Mouse (Mus musculus): Measurements from ENCODE around the gene Zbtb7b. TPM values are rescaled to one million over a fixed set of nuclear protein-coding genes. Genes with fewer than 3 reads are reported as not detected.

Zbtb7b gene
- total and polyA plus RNA-seq, 3 experiments: 11.9 to 34.2 (median 27.6) TPM

GRCm38 (mm10) chr3:89393605-89394004 is 971 bp downstream of the Zbtb7b start:
- Histone ChIP-seq H3K36me3 (replicated peaks in 1 of 2; ENCODE audit: control insufficient read depth in 1 of 2, insufficient read depth in 1 of 2, low read length in 1 of 2) (peaks cover 0 to 6% of the 10 kb centered on the region in 2 experiments), H3K9ac (ENCODE audit: insufficient read depth, low read depth) (peak overlapping the region; percentile 55), H3K27ac (ENCODE audit: insufficient read depth, low read depth) (peak overlapping the region; percentile 96), H3K27me3 (replicated peaks) (no peaks in the 10 kb centered on the region), H3K79me2 (replicated peaks; ENCODE audit: control insufficient read depth, extremely low read depth, insufficient read depth, poor library complexity, severe bottlenecking) (peaks cover 9% of the 10 kb centered on the region; the same call in 1 of the 2 replicates), H3K4me1 (ENCODE audit: control insufficient read depth in 1 of 2, insufficient read depth in 2 of 2) (peaks cover under 1 to 46% of the 10 kb centered on the region in 2 experiments; a peak in 3 of 4 replicates), H3K4me2 (ENCODE audit: insufficient read depth, low read depth, poor library complexity, severe bottlenecking) (peak overlapping the region; percentile 94), H3K4me3 (replicated peaks in 1 of 3; ENCODE audit: low read depth in 2 of 3, low read length in 2 of 3, poor library complexity in 1 of 3) (peak overlapping the region; percentile 54 to 81 (median 71)), H3K9me3 (replicated peaks; ENCODE audit: low read length) (no peaks in the 10 kb centered on the region)
- peak; percentile 96 for DNase-seq (ENCODE audit: extremely low read depth)
- TF ChIP-seq IRF4 (IDR thresholded peaks at IDR 0.05; ENCODE audit: low read depth, low read length) (no peak; the same call in 1 of the 2 replicates), RAD21 (IDR thresholded peaks at IDR 0.05; ENCODE audit: low read depth, low read length) (no peak), GABPA (IDR thresholded peaks at IDR 0.05; ENCODE audit: insufficient replicate concordance, low read depth, low read length) (no peak), MAX (IDR thresholded peaks at IDR 0.05; ENCODE audit: low read length) (0 out of 2 replicates have a peak, but pooled peaks have one; percentile 8), NRF1 (IDR thresholded peaks at IDR 0.05; ENCODE audit: low read depth, low read length) (peak; percentile 29; the same call in 1 of the 2 replicates), MYC (IDR thresholded peaks at IDR 0.05; ENCODE audit: low read depth, low read length) (no peak), RCOR1 (conservative IDR thresholded peaks at IDR 0.05; ENCODE audit: low read depth, low read length) (no peak), TCF12 (IDR thresholded peaks at IDR 0.05; ENCODE audit: low read depth, low read length) (peak; percentile 61; the same call in 1 of the 2 replicates), CHD1 (IDR thresholded peaks at IDR 0.05; ENCODE audit: low read depth, low read length) (no peak), EP300 (IDR thresholded peaks at IDR 0.05; ENCODE audit: low read length) (no peak), USF2 (conservative IDR thresholded peaks at IDR 0.05; ENCODE audit: low read depth, low read length) (no peak), BHLHE40 (IDR thresholded peaks at IDR 0.05; ENCODE audit: low read depth, low read length) (peak; percentile 83), CTCF (conservative IDR thresholded peaks at IDR 0.05 in 1 of 2, IDR thresholded peaks at IDR 0.05 in 1 of 2; ENCODE audit: low read depth in 2 of 2, low read length in 2 of 2) (no peak), MAZ (IDR thresholded peaks at IDR 0.05; ENCODE audit: low read depth, low read length) (peak; percentile 66), NELFE (IDR thresholded peaks at IDR 0.05; ENCODE audit: low read depth, low read length) (peak; percentile 31; the same call in 1 of the 2 replicates), KAT2A (IDR thresholded peaks at IDR 0.05; ENCODE audit: insufficient replicate concordance, low read length) (no peak), POLR2A (IDR thresholded peaks at IDR 0.05; ENCODE audit: low read depth, low read length) (peak; percentile 75), HCFC1 (IDR thresholded peaks at IDR 0.05; ENCODE audit: low read depth, low read length) (0 out of 2 replicates have a peak, but pooled peaks have one; percentile 44), POLR2AphosphoS2 (IDR thresholded peaks at IDR 0.05; ENCODE audit: low read depth, low read length) (no peak), UBTF (IDR thresholded peaks at IDR 0.05; ENCODE audit: low read depth, low read length) (no peak), CHD2 (IDR thresholded peaks at IDR 0.05; ENCODE audit: low read length) (peak; percentile 68; the same call in 1 of the 2 replicates), ZMIZ1 (IDR thresholded peaks at IDR 0.05; ENCODE audit: low read depth, low read length) (peak; percentile 33; the same call in 1 of the 2 replicates), JUND (conservative IDR thresholded peaks at IDR 0.05; ENCODE audit: low read depth, low read length) (no peak), MXI1 (IDR thresholded peaks at IDR 0.05; ENCODE audit: low read depth, low read length) (0 out of 2 replicates have a peak, but pooled peaks have one; percentile 32), SIN3A (IDR thresholded peaks at IDR 0.05; ENCODE audit: low read length) (peak; percentile 61), MAFK (IDR thresholded peaks at IDR 0.05; ENCODE audit: insufficient replicate concordance, low read length) (no peak), ETS1 (conservative IDR thresholded peaks at IDR 0.05; ENCODE audit: low read depth, low read length) (no peak), E2F4 (IDR thresholded peaks at IDR 0.05; ENCODE audit: insufficient replicate concordance, low read depth, low read length) (no peak), SMC3 (IDR thresholded peaks at IDR 0.05; ENCODE audit: low read depth, low read length) (no peak; the same call in 1 of the 2 replicates), ZC3H11A (IDR thresholded peaks at IDR 0.05; ENCODE audit: low read depth, low read length) (no peak), ELF1 (IDR thresholded peaks at IDR 0.05; ENCODE audit: low read depth, low read length) (peak; percentile 39), ZKSCAN1 (IDR thresholded peaks at IDR 0.05; ENCODE audit: borderline replicate concordance, low read depth, low read length) (no peak), USF1 (IDR thresholded peaks at IDR 0.05; ENCODE audit: low read depth, low read length) (no peak), MEF2A (IDR thresholded peaks at IDR 0.05; ENCODE audit: borderline replicate concordance, low read depth, low read length) (0 out of 2 replicates have a peak, but pooled peaks have one; percentile 32), JUN (IDR thresholded peaks at IDR 0.05; ENCODE audit: insufficient read depth, low read depth, low read length) (no peak), ZNF384 (IDR thresholded peaks at IDR 0.05; ENCODE audit: low read depth, low read length) (no peak), PAX5 (IDR thresholded peaks at IDR 0.05; ENCODE audit: low read length) (no peak), TBP (conservative IDR thresholded peaks at IDR 0.05; ENCODE audit: low read depth, low read length) (no peak)
- in situ Hi-C loops (cut with MboI; ENCODE audit: low pct_ligation_motif_present, low pct_unique_long_range_greater_than_20kb, low sequenced_read_pairs) (no loop called here), dilution Hi-C loops (cut with MboI; ENCODE audit: extremely low pct_ligation_motif_present, extremely low pct_unique_long_range_greater_than_20kb, low sequenced_read_pairs) (no loop called here)
